Mouse (Mus musculus): ENCODE data around the gene Tpo. TPM values are rescaled to one million over a fixed set of nuclear protein-coding genes. Genes with fewer than 3 reads are reported as not detected.

The Tpo gene
- polyA plus RNA-seq, 1 experiment from 2014 or later = not detected

GRCm38 (mm10) chr12:30109646-30110605 lies 22.5 kb downstream of the Tpo start:
- Histone ChIP-seq H3K4me2 (no peak overlapping the region), H3K4me1 (replicated peaks; ENCODE audit: control insufficient read depth, insufficient read depth, low read length) (no peaks in the 10 kb centered on the region), H3K9me3 (ENCODE audit: control insufficient read depth, low read length) (no peaks in the 10 kb centered on the region), H3K9ac (ENCODE audit: low read depth, low read length) (no peak overlapping the region), H3K4me3 (ENCODE audit: low read depth, low read length) (no peak overlapping the region), H3K27ac (ENCODE audit: low read depth, low read length) (no peak overlapping the region), H3K36me3 (ENCODE audit: control insufficient read depth, insufficient read depth, low read length) (no peaks in the 10 kb centered on the region), H3K27me3 (replicated peaks; ENCODE audit: control insufficient read depth, insufficient read depth, low read length) (no peaks in the 10 kb centered on the region)
- WGBS = 81% methylated on average over 14 of the region's 14 CpGs
- no peak for DNase-seq (ENCODE audit: low spot score)
- no peak for ATAC-seq (replicated peaks; ENCODE audit: low FRiP score)

GRCm38 (mm10) chr12:30102891-30103565 lies 29.4 kb downstream of the Tpo start:
- Histone ChIP-seq H3K4me1 (replicated peaks; ENCODE audit: control insufficient read depth, insufficient read depth, low read length) (no peaks in the 10 kb centered on the region), H3K9me3 (ENCODE audit: control insufficient read depth, low read length) (no peaks in the 10 kb centered on the region), H3K4me3 (ENCODE audit: low read depth, low read length) (no peak overlapping the region), H3K36me3 (ENCODE audit: control insufficient read depth, insufficient read depth, low read length) (no peaks in the 10 kb centered on the region), H3K4me2 (no peak overlapping the region), H3K27me3 (replicated peaks; ENCODE audit: control insufficient read depth, insufficient read depth, low read length) (peaks cover 4% of the 10 kb centered on the region; the same call in 1 of the 2 replicates), H3K27ac (ENCODE audit: low read depth, low read length) (no peak overlapping the region), H3K9ac (ENCODE audit: low read depth, low read length) (no peak overlapping the region)
- ATAC-seq (replicated peaks; ENCODE audit: low FRiP score) = no peak
- WGBS = 31% methylated on average over 29 of the region's 29 CpGs
- DNase-seq (ENCODE audit: low spot score) = no peak

- Histone ChIP-seq H3K4me3 (ENCODE audit: low read depth, low read length) (no peak overlapping the region), H3K36me3 (ENCODE audit: control insufficient read depth, insufficient read depth, low read length) (no peaks in the 10 kb centered on the region), H3K4me2 (no peak overlapping the region), H3K27me3 (replicated peaks; ENCODE audit: control insufficient read depth, insufficient read depth, low read length) (no peaks in the 10 kb centered on the region), H3K4me1 (replicated peaks; ENCODE audit: control insufficient read depth, insufficient read depth, low read length) (no peaks in the 10 kb centered on the region), H3K9me3 (ENCODE audit: control insufficient read depth, low read length) (no peaks in the 10 kb centered on the region), H3K27ac (ENCODE audit: low read depth, low read length) (no peak overlapping the region), H3K9ac (ENCODE audit: low read depth, low read length) (no peak overlapping the region)
- WGBS = 86% methylated on average over 5 of the region's 5 CpGs
- no peak for DNase-seq (ENCODE audit: low spot score)
- no peak for ATAC-seq (replicated peaks; ENCODE audit: low FRiP score)
Observed at GRCm38 (mm10) chr12:30092081-30092480, 40.3 kb downstream of the Tpo start.

GRCm38 (mm10) chr12:30083971-30084370 lies 48.5 kb downstream of the Tpo start:
- Histone ChIP-seq H3K9me3 (ENCODE audit: control insufficient read depth, low read length) (no peaks in the 10 kb centered on the region), H3K27me3 (replicated peaks; ENCODE audit: control insufficient read depth, insufficient read depth, low read length) (no peaks in the 10 kb centered on the region), H3K4me1 (replicated peaks; ENCODE audit: control insufficient read depth, insufficient read depth, low read length) (no peaks in the 10 kb centered on the region), H3K9ac (ENCODE audit: low read depth, low read length) (no peak overlapping the region), H3K27ac (ENCODE audit: low read depth, low read length) (no peak overlapping the region), H3K36me3 (ENCODE audit: control insufficient read depth, insufficient read depth, low read length) (no peaks in the 10 kb centered on the region), H3K4me3 (ENCODE audit: low read depth, low read length) (no peak overlapping the region), H3K4me2 (no peak overlapping the region)
- 61% methylated on average over 3 of the region's 3 CpGs for WGBS
- ATAC-seq (replicated peaks; ENCODE audit: low FRiP score) (no peak), DNase-seq (ENCODE audit: low spot score) (no peak)

- no peaks in the 10 kb centered on the region for H3K27me3 ChIP-seq (replicated peaks; ENCODE audit: control insufficient read depth, insufficient read depth, low read length)
- no peak for DNase-seq (ENCODE audit: low spot score)
- H3K9me3 ChIP-seq (ENCODE audit: control insufficient read depth, low read length) = no peaks in the 10 kb centered on the region
- ATAC-seq (replicated peaks; ENCODE audit: low FRiP score) = no peak
- no peak overlapping the region for H3K4me3 ChIP-seq (ENCODE audit: low read depth, low read length)
- 84% methylated on average over 10 of the region's 11 CpGs for WGBS
- no peak overlapping the region for H3K4me2 ChIP-seq
- H3K27ac ChIP-seq (ENCODE audit: low read depth, low read length) = no peak overlapping the region
- no peaks in the 10 kb centered on the region for H3K36me3 ChIP-seq (ENCODE audit: control insufficient read depth, insufficient read depth, low read length)
- no peaks in the 10 kb centered on the region for H3K4me1 ChIP-seq (replicated peaks; ENCODE audit: control insufficient read depth, insufficient read depth, low read length)
- no peak overlapping the region for H3K9ac ChIP-seq (ENCODE audit: low read depth, low read length)
Observed at GRCm38 (mm10) chr12:30077056-30077455, 55.4 kb downstream of the Tpo start.

- H3K27me3 ChIP-seq (replicated peaks; ENCODE audit: control insufficient read depth, insufficient read depth, low read length) = no peaks in the 10 kb centered on the region
- H3K9me3 ChIP-seq (ENCODE audit: control insufficient read depth, low read length) = no peaks in the 10 kb centered on the region
- H3K9ac ChIP-seq (ENCODE audit: low read depth, low read length) = no peak overlapping the region
- no peak for ATAC-seq (replicated peaks; ENCODE audit: low FRiP score)
- no peak for DNase-seq (ENCODE audit: low spot score)
- H3K4me3 ChIP-seq (ENCODE audit: low read depth, low read length) = no peak overlapping the region
- no peak overlapping the region for H3K27ac ChIP-seq (ENCODE audit: low read depth, low read length)
- no peak overlapping the region for H3K4me2 ChIP-seq
- 45% methylated on average over 2 of the region's 2 CpGs for WGBS
- H3K36me3 ChIP-seq (ENCODE audit: control insufficient read depth, insufficient read depth, low read length) = no peaks in the 10 kb centered on the region
- H3K4me1 ChIP-seq (replicated peaks; ENCODE audit: control insufficient read depth, insufficient read depth, low read length) = no peaks in the 10 kb centered on the region
Observed at GRCm38 (mm10) chr12:30076316-30076715, 56.1 kb downstream of the Tpo start.

GRCm38 (mm10) chr12:30069321-30069720 lies 63.1 kb downstream of the Tpo start:
- no peak overlapping the region for H3K4me3 ChIP-seq (ENCODE audit: low read depth, low read length)
- no peak for ATAC-seq (replicated peaks; ENCODE audit: low FRiP score)
- 26% methylated on average over 2 of the region's 2 CpGs for WGBS

GRCm38 (mm10) chr12:30067806-30068205 lies 64.6 kb downstream of the Tpo start:
- H3K4me3 ChIP-seq (ENCODE audit: low read depth, low read length) = no peak overlapping the region

More at GRCm38 (mm10) chr12:30069321-30069720, 63.1 kb downstream of the Tpo start:
- Histone ChIP-seq H3K27me3 (replicated peaks; ENCODE audit: control insufficient read depth, insufficient read depth, low read length) (no peaks in the 10 kb centered on the region), H3K9ac (ENCODE audit: low read depth, low read length) (no peak overlapping the region), H3K4me1 (replicated peaks; ENCODE audit: control insufficient read depth, insufficient read depth, low read length) (no peaks in the 10 kb centered on the region), H3K9me3 (ENCODE audit: control insufficient read depth, low read length) (no peaks in the 10 kb centered on the region), H3K36me3 (ENCODE audit: control insufficient read depth, insufficient read depth, low read length) (no peaks in the 10 kb centered on the region), H3K4me2 (no peak overlapping the region), H3K27ac (ENCODE audit: low read depth, low read length) (no peak overlapping the region)
- no peak for DNase-seq (ENCODE audit: low spot score)

More at GRCm38 (mm10) chr12:30067806-30068205, 64.6 kb downstream of the Tpo start:
- WGBS = 66% methylated on average over 2 of the region's 2 CpGs
- Histone ChIP-seq H3K4me1 (replicated peaks; ENCODE audit: control insufficient read depth, insufficient read depth, low read length) (no peaks in the 10 kb centered on the region), H3K9ac (ENCODE audit: low read depth, low read length) (no peak overlapping the region), H3K36me3 (ENCODE audit: control insufficient read depth, insufficient read depth, low read length) (no peaks in the 10 kb centered on the region), H3K27me3 (replicated peaks; ENCODE audit: control insufficient read depth, insufficient read depth, low read length) (no peaks in the 10 kb centered on the region), H3K9me3 (ENCODE audit: control insufficient read depth, low read length) (no peaks in the 10 kb centered on the region), H3K4me2 (no peak overlapping the region), H3K27ac (ENCODE audit: low read depth, low read length) (no peak overlapping the region)
- DNase-seq (ENCODE audit: low spot score) (no peak), ATAC-seq (replicated peaks; ENCODE audit: low FRiP score) (no peak)

All from liver, embryonic 11.5 days (tissue).